Mouse (Mus musculus): ENCODE measurements around the gene Rnase10.
"Not testable (repeated sequence)": the region's sequence is repeated elsewhere in the genome, so short reads cannot be mapped to it uniquely, and the experiment has no call there.

Rnase10 gene

DNA sequence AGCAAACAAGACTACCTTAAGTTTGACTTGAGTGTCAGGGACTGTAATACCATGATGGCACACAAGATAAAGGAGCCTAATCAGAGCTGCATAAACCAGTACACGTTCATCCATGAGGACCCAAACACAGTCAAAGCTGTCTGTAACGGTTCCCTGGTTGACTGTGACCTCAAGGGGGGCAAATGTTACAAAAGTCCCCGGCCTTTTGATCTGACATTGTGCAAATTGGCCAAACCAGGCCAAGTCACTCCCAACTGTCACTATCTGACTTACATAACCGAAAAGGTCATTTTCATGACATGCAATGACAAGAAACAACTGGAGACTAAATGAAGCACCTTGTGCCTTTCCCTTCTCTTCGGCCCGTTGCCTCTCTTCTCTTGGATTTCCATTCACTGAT lies 2.0 kb downstream of the Rnase10 start:
- no peak for DNase-seq (ENCODE audit: inconsistent ontology term)

DNA sequence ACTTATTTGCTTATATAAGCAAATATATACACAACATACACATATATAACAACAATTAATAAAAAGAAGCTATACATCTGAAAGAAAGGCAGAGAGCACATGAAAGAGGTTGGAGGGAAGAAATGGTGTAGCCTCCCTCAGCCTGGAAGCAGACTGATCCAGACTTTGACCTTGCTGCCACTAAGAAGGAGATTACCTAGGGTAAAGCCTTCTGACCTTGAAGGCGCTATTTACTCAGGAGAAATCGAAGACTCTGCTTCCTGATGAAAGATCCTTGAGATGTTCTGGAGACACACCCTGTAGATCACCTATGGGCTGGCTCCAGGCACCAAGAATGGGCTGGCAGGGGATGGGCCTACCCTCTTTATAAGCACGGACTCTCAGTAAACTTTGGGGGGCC lies 7.2 kb downstream of the Rnase10 start:
- DNase-seq (ENCODE audit: inconsistent ontology term): not testable (repeated sequence)

DNA sequence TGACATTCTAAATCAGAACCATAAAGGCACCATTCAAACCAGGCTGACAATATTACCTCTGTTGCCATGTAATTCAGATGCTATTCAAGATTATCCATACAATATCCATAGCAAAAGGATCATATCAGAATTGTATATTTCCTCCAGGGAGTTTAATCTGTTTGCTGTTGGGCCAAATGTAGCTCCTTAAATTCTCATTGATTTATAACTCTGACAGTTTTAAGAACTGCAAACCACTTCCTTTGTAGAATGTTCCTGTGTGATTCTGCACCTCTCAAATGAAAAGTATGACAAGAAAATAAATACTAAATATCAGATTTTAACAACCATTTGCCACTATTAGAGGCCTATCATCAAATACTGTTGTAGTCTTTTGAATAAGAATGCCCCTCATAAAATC lies 8.2 kb downstream of the Rnase10 start:
- no peak for DNase-seq (ENCODE audit: inconsistent ontology term)

DNA sequence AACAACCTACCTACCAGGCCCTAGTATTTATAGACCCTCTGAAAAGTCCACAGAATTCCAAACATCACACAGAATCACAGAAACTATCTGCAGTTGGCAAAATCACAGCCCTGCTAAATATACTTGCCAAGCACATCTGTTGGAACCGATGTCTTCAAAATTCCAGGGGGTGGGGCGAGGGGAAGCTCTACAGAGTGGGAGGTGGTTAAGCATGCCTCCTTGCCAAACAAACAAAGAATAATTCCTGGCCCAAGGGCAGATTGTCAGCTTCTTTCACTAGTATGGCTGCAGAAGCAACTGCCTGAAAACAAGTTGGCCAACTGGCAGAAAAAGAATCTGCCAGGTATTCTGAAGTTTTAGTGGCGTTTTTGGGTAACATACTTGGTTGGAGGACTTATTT lies 9.7 kb downstream of the Rnase10 start:
- DNase-seq (ENCODE audit: inconsistent ontology term): peak; percentile 84

GRCm38 (mm10) chr14:51023457-51023856 lies 15.9 kb downstream of the Rnase10 start:
- no peak for DNase-seq (ENCODE audit: inconsistent ontology term)

DNA sequence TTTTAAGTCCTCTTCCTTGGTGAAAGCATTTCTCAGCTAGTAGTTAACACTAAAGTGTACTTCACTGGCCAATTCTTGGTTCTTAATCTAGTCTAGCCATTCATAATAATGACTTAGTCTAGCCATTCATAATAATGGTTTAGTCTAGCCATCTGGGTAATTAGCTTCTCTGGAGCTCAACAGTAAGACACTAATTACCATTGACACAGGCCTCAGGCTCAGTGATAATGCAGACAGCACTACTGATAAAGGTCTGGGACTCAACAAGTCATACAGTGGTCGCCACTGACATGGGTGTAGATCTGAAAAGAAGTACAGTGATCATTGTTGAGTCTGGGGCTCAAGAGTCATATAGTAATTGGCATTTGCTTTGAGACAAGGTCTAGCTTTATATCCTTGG lies 17.3 kb downstream of the Rnase10 start:
- DNase-seq (ENCODE audit: inconsistent ontology term): no peak

DNA sequence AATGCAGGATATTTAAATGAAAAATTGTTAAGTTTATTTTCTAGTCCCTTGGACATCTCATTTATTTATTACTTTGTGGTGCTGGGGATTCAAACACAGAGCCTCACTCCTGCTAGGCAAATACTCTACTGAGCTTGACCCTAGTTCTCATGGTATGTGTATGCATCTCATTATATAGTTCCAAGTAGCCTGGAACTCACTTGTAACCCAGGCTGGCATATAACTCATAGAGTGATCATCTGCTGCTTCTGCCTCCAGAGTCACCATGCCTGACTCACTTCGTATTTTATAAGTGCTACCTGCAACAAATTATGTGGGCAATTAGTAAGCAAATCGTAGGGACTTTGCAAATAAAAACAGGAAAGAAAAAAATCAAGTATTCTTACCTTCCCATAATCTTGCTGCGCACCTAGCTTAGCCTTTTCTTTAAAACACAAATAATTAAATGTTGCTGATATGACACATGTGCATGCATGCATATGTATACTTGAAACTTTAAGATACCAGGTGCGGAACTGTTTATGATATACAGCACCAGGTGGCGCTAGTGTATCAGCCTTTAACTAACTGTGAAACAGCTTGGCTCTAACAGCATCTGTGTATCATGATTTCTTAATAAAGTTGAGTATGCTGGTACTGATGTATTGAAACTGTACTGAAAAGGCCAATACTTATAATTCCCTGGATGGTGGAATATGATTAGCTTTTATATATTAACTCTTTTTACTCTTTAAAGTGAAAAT lies 19.0 kb downstream of the Rnase10 start:
- peak; percentile 44 for DNase-seq (ENCODE audit: inconsistent ontology term)

DNA sequence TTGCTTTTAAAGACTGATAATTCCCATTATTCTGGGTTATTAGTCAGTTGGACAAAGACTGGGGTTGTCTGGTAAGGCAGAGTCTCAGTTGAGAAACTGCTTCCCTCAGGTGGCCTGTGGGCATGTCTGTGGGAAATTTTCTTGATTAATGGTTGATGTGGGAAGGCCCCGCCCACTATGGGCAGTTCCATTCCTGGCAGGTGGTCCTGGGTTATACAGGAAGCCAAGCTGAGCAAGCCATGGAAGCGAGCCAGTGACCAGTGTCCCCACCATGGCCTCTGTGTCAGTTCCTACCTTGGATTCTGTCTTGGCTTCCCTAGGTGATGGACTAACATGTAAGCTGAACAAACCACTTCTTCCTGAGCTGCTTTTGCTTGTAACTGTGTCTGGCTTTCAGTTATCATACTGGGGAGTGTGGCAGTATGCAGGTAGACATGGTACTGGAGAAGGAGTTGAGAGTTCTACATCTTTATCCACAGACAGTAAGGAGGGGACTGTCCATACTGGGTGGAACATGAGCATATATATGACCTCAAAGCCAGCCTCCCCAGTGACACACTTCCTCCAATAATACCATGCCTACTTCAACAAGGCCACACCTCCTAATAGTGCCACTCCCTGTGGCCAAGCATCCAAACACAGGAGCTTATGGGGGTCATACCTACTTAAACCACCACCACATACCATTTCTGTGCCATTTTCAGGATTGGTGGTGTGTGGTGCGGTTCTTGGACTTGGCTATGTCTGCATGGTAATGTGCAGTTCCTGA lies 20.0 kb downstream of the Rnase10 start:
- no peak for DNase-seq (ENCODE audit: inconsistent ontology term)

DNA sequence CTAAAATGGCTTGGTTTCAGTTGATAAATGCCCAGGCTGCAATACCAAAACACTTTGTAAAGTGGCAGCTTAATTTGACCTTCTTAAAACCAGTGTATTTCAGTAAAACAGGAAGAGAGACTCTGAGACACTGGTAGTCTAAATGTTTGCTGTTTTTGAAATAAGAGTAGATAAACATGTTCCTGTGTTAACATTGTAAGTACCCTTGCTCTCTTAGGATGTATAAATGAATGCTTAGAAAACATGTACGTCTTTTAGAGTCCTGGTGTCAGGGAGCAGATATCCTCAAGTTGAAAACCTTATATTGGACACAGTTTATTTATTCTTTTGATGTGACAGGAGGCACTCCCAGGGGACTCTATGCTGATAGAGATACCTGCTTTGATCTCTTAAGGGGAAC lies 27.7 kb downstream of the Rnase10 start:
- no peak for DNase-seq (ENCODE audit: inconsistent ontology term)

DNA sequence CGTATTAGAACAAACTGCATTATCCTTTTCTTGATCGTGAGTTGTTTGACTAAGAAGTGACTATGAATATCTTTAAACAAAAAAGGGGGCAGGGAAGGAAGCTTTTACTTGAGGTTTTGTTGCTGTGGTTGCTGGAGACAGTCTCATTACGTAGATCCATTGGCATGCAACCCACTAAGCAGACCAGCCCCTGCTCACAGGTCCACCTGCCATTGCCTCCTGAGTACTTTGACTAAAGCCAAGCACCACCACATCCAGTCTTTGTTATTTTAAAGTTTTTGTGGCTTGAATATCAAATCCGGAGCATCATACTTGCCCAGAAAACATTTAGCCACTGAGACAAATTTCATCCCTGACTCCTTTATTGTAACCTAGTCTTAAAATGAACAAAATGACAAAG lies 28.7 kb downstream of the Rnase10 start:
- DNase-seq (ENCODE audit: inconsistent ontology term): no peak

GRCm38 (mm10) chr14:51041769-51042168 lies 34.2 kb downstream of the Rnase10 start, which contains the start of gene Rnase9:
Gene Rnase9 (minus strand): TSS chr14:51041869.
- no peak for DNase-seq (ENCODE audit: inconsistent ontology term)

- DNase-seq (ENCODE audit: inconsistent ontology term): no peak
Observed at GRCm38 (mm10) chr14:51047846-51048245, 40.3 kb downstream of the Rnase10 start.

GRCm38 (mm10) chr14:51050063-51050462 lies 42.5 kb downstream of the Rnase10 start, which contains the start of gene Rnase11:
Gene Rnase11 (minus strand): TSS chr14:51050163.
- no peak for DNase-seq (ENCODE audit: inconsistent ontology term)

GRCm38 (mm10) chr14:51051941-51052340 lies 44.4 kb downstream of the Rnase10 start:
- DNase-seq (ENCODE audit: inconsistent ontology term): no peak

DNA sequence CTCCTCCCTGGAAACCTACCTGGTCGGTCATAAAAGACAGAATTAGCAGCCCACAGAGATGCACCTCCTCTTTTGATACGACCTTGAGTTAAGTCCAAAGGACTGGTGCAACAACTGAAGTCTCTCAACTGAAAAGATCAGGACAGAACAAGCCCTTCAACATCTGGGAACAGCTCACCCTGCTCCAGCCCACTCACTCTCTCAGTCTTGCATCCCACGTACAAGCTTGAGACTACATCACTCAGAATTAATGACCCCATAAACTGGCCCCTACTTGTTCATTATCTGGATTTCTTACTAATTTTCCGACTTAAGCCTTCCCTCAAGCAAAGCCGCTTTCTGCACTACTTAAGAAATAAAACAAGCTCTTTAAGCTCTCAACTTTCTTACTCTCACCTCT lies 45.6 kb downstream of the Rnase10 start:
- DNase-seq (ENCODE audit: inconsistent ontology term): no peak

DNA sequence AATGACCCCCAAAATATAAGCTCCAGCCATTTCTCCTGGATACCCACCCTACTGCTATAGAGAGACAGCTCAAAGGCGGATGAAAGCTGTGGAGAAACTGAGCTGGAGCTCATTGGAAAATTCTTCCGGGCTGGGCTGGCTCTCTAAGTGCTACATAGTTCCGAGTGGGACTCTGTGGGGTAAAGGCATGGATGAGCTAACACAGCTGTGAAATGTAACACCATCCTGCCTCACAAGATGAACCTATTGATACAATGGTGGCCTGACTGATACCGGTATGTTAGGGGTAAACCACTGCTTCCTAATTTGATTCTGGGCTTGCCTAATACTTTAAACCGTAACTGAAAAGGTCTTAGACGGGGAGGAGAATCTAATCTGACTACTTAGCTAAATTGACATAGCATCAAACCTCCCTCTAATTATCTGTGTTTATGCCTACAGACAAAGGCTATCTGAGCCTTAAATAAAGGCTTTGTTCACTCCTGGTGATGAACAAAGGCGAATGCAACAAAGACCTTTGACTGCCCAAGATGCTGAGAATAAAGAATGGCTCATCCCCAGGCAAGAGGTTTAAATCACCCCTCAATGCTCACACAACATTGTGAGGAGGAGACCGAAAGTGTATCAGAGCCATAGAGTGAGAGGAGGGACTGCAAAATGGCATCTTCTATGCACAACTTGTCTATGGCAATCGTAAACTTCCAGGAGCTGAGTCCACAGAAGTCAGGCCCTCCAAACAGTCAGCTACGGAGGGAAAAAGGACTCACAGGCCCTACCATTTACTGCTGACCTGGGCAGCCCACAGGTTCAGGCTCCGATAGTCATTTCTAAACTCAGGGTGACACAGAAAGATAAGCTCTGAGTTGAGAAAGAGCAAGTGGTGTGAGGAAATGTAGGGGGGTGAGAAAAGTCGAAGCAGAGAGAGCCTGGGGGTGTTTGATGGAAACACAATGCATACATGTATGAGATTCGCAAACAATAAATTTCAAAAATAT lies 47.0 kb downstream of the Rnase10 start:
- peak; percentile 19 for DNase-seq (ENCODE audit: inconsistent ontology term)

GRCm38 (mm10) chr14:51057401-51057831 lies 49.9 kb downstream of the Rnase10 start, which contains the start of gene Rnase12:
Gene Rnase12 (minus strand): TSS chr14:51057661.
- no peak for DNase-seq (ENCODE audit: inconsistent ontology term)
